22 mouse cellular contexts compared by ENCODE assay signal in the genomic region with DNA sequence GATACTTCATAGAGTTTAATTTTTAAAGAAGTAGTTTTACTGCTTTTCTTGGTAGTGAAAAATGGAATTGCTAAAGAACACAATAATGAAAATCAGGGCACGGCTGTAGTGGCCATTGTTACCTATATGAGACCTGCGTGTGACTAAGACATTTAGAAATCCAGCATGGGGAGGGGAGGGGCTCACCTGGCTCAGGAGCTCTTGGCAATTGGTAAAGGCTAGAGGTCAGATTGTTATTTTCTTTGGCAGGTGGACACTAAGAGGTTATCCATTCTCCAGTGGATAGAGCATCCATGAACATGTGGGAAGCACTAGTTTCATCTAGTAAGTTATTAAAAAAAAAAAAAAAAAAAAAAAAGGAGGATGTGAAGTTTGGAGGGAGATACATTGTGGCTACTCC. TPM values are rescaled to one million over a fixed set of nuclear protein-coding genes. Genes with fewer than 3 reads are reported as not detected.
A peak's percentile ranks its signal among the peaks of the same experiment; 100 is the strongest.
DNase-seq lines count a peak whose midpoint lies in the region; ATAC-seq lines count a peak whose summit lies in the region.
"Had no signal": no experiment of that assay in that cellular context is flagged by ENCODE, and none has a peak within 500 bp of the region (broad histone marks: within the 10 kb centered on the region; RNA-seq: fewer than 3 reads in every experiment).

No protein-coding gene starts in this region.

- no peak for ATAC-seq in kidney, embryonic 16.5 days (ENCODE audit: low FRiP score, low TSS enrichment)
- ATAC-seq in midbrain, embryonic 11.5 days (ENCODE audit: low FRiP score): no peak
- ATAC-seq in midbrain, embryonic 13.5 days: no peak
- ATAC-seq: CD4-positive, CD25-positive, alpha-beta regulatory T cell, adult 4 months; forebrain, embryonic 13.5 days; forebrain, embryonic 15.5 days; forebrain, postnatal 0 days had no signal

- H3K27ac ChIP-seq in heart, embryonic 10.5 days: no peak overlapping the region
- no peak overlapping the region for H3K27ac ChIP-seq in kidney, embryonic 16.5 days (ENCODE audit: low read length)
- no peak overlapping the region for H3K27ac ChIP-seq in midbrain, embryonic 11.5 days (ENCODE audit: low read depth, low read length)
- H3K27ac ChIP-seq in midbrain, embryonic 13.5 days: no peak overlapping the region
- H3K27ac ChIP-seq: embryonic facial prominence, embryonic 10.5 days; embryonic facial prominence, embryonic 12.5 days; forebrain, embryonic 13.5 days; forebrain, embryonic 15.5 days had no signal

- H3K36me3 ChIP-seq in heart, embryonic 10.5 days: no peaks in the 10 kb centered on the region
- no peaks in the 10 kb centered on the region for H3K36me3 ChIP-seq in kidney, embryonic 16.5 days (ENCODE audit: insufficient read depth, low read length)
- H3K36me3 ChIP-seq in midbrain, embryonic 11.5 days (ENCODE audit: control insufficient read depth, insufficient read depth, low read length): no peaks in the 10 kb centered on the region
- H3K36me3 ChIP-seq in midbrain, embryonic 13.5 days: no peaks in the 10 kb centered on the region
- H3K36me3 ChIP-seq: embryonic facial prominence, embryonic 10.5 days; embryonic facial prominence, embryonic 12.5 days; forebrain, embryonic 15.5 days had no signal

- no peaks in the 10 kb centered on the region for H3K9me3 ChIP-seq in heart, embryonic 10.5 days
- no peaks in the 10 kb centered on the region for H3K9me3 ChIP-seq in kidney, embryonic 16.5 days (ENCODE audit: low read length)
- H3K9me3 ChIP-seq in midbrain, embryonic 11.5 days (ENCODE audit: control insufficient read depth, low read length): no peaks in the 10 kb centered on the region
- no peaks in the 10 kb centered on the region for H3K9me3 ChIP-seq in midbrain, embryonic 13.5 days
- H3K9me3 ChIP-seq: embryonic facial prominence, embryonic 10.5 days; embryonic facial prominence, embryonic 12.5 days; forebrain, embryonic 13.5 days; forebrain, embryonic 15.5 days had no signal

- peaks cover 10% of the 10 kb centered on the region; the same call in 1 of the 2 replicates for H3K4me1 ChIP-seq in heart, embryonic 10.5 days
- no peaks in the 10 kb centered on the region for H3K4me1 ChIP-seq in kidney, embryonic 16.5 days (ENCODE audit: insufficient read depth, low read length)
- no peaks in the 10 kb centered on the region for H3K4me1 ChIP-seq in midbrain, embryonic 11.5 days (ENCODE audit: control insufficient read depth, insufficient read depth, low read length)
- H3K4me1 ChIP-seq in midbrain, embryonic 13.5 days (replicated peaks): no peaks in the 10 kb centered on the region
- H3K4me1 ChIP-seq: embryonic facial prominence, embryonic 10.5 days; embryonic facial prominence, embryonic 12.5 days; forebrain, embryonic 13.5 days; forebrain, embryonic 15.5 days had no signal

- no peak overlapping the region for H3K4me2 ChIP-seq in kidney, embryonic 16.5 days (replicated peaks; ENCODE audit: low read depth, low read length)
- no peak overlapping the region for H3K4me2 ChIP-seq in midbrain, embryonic 11.5 days
- no peak overlapping the region for H3K4me2 ChIP-seq in midbrain, embryonic 13.5 days (replicated peaks)
- H3K4me2 ChIP-seq: embryonic facial prominence, embryonic 12.5 days; forebrain, embryonic 13.5 days; forebrain, embryonic 15.5 days had no signal

- DNase-seq in heart, adult 11 months: peak; percentile 58
- DNase-seq in heart, embryonic 10.5 days (ENCODE audit: low spot score): no peak
- peak; percentile 43 for DNase-seq in kidney, adult 9 months
- DNase-seq in midbrain, embryonic 11.5 days (ENCODE audit: low spot score, missing footprints): peak; percentile 80
- DNase-seq: adrenal gland, adult 2 months; adrenal gland, postnatal 10 days; adrenal gland, postnatal 25 days; B cell, adult 2 months; cerebellum, adult 11 months; cerebellum, adult 18-20 months; cerebellum, adult 8-10 months; cerebellum, adult 9-11 months; cerebellum, postnatal 14 days; cerebellum, postnatal 36 days; forebrain, postnatal 0 days had no signal

- no peak overlapping the region for H3K9ac ChIP-seq in kidney, embryonic 16.5 days (replicated peaks; ENCODE audit: low read length)
- H3K9ac ChIP-seq in midbrain, embryonic 11.5 days (ENCODE audit: low read length): no peak overlapping the region
- no peak overlapping the region for H3K9ac ChIP-seq in midbrain, embryonic 13.5 days (replicated peaks)
- H3K9ac ChIP-seq: embryonic facial prominence, embryonic 12.5 days; forebrain, embryonic 13.5 days; forebrain, embryonic 15.5 days; forebrain, postnatal 0 days had no signal

- 77% methylated on average over 2 of the region's 2 CpGs for WGBS in heart, embryonic 10.5 days
- 71% methylated on average over 2 of the region's 2 CpGs for WGBS in kidney, embryonic 16.5 days
- WGBS in midbrain, embryonic 11.5 days: 82% methylated on average over 2 of the region's 2 CpGs
- 75% methylated on average over 2 of the region's 2 CpGs for WGBS in midbrain, embryonic 13.5 days

- no peaks in the 10 kb centered on the region for H3K27me3 ChIP-seq in heart, embryonic 10.5 days (ENCODE audit: insufficient read depth, poor library complexity, severe bottlenecking)
- no peaks in the 10 kb centered on the region for H3K27me3 ChIP-seq in kidney, embryonic 16.5 days (ENCODE audit: insufficient read depth, low read length)
- H3K27me3 ChIP-seq in midbrain, embryonic 11.5 days (ENCODE audit: control insufficient read depth, insufficient read depth, low read length): no peaks in the 10 kb centered on the region
- no peaks in the 10 kb centered on the region for H3K27me3 ChIP-seq in midbrain, embryonic 13.5 days
- H3K27me3 ChIP-seq: embryonic facial prominence, embryonic 12.5 days; forebrain, embryonic 13.5 days; forebrain, embryonic 15.5 days had no signal

- H3K4me3 ChIP-seq in heart, embryonic 10.5 days: no peak overlapping the region
- H3K4me3 ChIP-seq in kidney, embryonic 16.5 days (ENCODE audit: low read length): no peak overlapping the region
- no peak overlapping the region for H3K4me3 ChIP-seq in midbrain, embryonic 11.5 days (ENCODE audit: low read depth, low read length)
- no peak overlapping the region for H3K4me3 ChIP-seq in midbrain, embryonic 13.5 days (replicated peaks)
- H3K4me3 ChIP-seq: embryonic facial prominence, embryonic 10.5 days; embryonic facial prominence, embryonic 12.5 days; forebrain, embryonic 13.5 days; forebrain, embryonic 15.5 days had no signal

RNA-seq across cellular contexts. Expression of a gene that starts 10.0 kb away (rescaled TPM):
- polyA plus RNA-seq in heart, embryonic 10.5 days (2016; fragmentation: Nextera tagmentation; extraction: Ambion mirVana): 2.4 and 2.6 TPM in 2 replicates
- 2.4 and 3.0 TPM in 2 replicates for polyA plus RNA-seq in kidney, embryonic 16.5 days (2015; fragmentation: Nextera tagmentation; extraction: Ambion mirVana)
- 0.51 and 1.0 TPM in 2 replicates for polyA plus RNA-seq in midbrain, embryonic 11.5 days (2014; fragmentation: Nextera tagmentation; extraction: Ambion mirVana)
- polyA plus RNA-seq in midbrain, embryonic 13.5 days (2015; fragmentation: Nextera tagmentation; extraction: Ambion mirVana): 0.50 and 0.68 TPM in 2 replicates

RNA-seq across cellular contexts. Expression of a gene that starts 16.8 kb away (rescaled TPM):
- 31.6 and 41.5 TPM in 2 replicates for polyA plus RNA-seq in heart, embryonic 10.5 days (2016; fragmentation: Nextera tagmentation; extraction: Ambion mirVana)
- 39.1 and 40.4 TPM in 2 replicates for polyA plus RNA-seq in kidney, embryonic 16.5 days (2015; fragmentation: Nextera tagmentation; extraction: Ambion mirVana)
- polyA plus RNA-seq in midbrain, embryonic 11.5 days (2014; fragmentation: Nextera tagmentation; extraction: Ambion mirVana): 33.4 and 33.6 TPM in 2 replicates
- polyA plus RNA-seq in midbrain, embryonic 13.5 days (2015; fragmentation: Nextera tagmentation; extraction: Ambion mirVana): 24.8 and 26.4 TPM in 2 replicates
